In the genomic region with DNA sequence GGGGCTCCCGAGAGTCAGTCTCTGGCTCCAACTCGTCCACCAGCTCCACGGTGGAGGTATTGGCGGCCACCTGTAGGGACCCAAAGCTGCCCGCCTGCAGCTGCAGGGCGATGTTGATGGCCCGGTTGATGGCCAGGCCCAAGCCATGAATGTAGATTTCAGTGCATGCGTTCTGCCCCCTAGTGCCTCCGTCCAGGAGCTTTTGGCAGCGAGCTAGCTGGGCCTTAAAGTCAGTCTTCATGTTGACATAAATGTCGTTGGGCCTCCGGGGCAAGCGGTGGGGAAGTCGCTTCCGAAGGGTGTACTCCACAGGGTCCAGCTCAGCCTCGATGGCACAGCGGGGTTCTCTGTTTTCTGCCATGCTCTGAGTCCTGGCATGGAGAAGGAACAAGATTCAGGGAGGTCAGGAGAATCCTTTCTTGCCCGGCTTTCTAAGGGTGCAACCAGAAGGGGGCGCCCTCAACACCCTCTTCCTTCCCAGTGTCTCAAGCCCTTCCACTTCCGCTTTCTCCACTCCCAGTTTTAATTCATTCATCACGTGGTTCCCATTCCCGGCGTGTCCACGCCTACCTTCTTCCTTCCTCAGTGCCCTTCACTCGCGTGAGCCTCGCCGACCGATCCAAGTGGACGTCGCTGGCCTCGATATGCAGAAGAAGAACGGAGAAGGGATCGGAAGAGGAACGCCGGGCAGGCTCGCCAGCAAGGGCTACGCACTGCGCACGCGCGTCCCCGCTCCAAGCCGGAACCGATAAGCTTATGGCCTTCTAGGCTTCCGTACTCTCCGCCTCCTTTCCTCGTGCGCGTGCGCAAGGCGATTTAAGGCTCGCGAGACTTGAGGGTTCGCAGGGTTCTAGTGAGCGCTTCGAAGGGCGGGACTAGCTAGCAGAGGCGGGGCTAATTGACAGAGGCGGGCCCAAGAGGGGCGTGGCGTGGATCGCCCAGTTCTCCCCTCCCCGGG, we compare ENCODE assay signal across 8 mouse cellular contexts. TPM values are rescaled to one million over a fixed set of nuclear protein-coding genes. Genes with fewer than 3 reads are reported as not detected.
A peak's percentile ranks its signal among the peaks of the same experiment; 100 is the strongest.
DNase-seq lines count a peak whose midpoint lies in the region; ATAC-seq and TF ChIP-seq lines count a peak whose summit lies in the region.

Gene Pop7 (minus strand): TSS at position 810 of the 958 bp plus-strand sequence.

- under 1% methylated on average over 64 of the region's 64 CpGs for WGBS in cerebellum, adult 2 months
- 3% methylated on average over 63 of the region's 64 CpGs for WGBS in forebrain, postnatal 0 days
- 1% methylated on average over 64 of the region's 64 CpGs for WGBS in lung, embryonic 15.5 days

- peaks cover 13% of the 10 kb centered on the region for H3K79me2 ChIP-seq in MEL (ENCODE audit: control insufficient read depth, insufficient read depth, low read length, poor library complexity)

- H3K27ac ChIP-seq in MEL (ENCODE audit: control insufficient read depth, low read depth, low read length) = peak within 1 kb of the TSS; percentile 97
- H3K27ac ChIP-seq in cerebellum, adult 2 months (ENCODE audit: insufficient read depth, low read length) = peak within 1 kb of the TSS; percentile 88
- peak within 1 kb of the TSS; percentile 99 for H3K27ac ChIP-seq in forebrain, postnatal 0 days (ENCODE audit: low read depth, low read length)
- H3K27ac ChIP-seq in lung, embryonic 15.5 days = peak within 1 kb of the TSS; percentile 98

- peak; percentile 99 for DNase-seq in MEL (ENCODE audit: low read depth, low spot score)
- DNase-seq in cerebellum, adult 2 months = peak; percentile 100
- peak; percentile 100 for DNase-seq in forebrain, postnatal 0 days
- peak; percentile 100 for DNase-seq in heart, postnatal 4 days
- peak; percentile 99 to 100 for DNase-seq in layer of hippocampus, adult 8-10 months (ENCODE audit: low spot score in 2 of 2)
- peak; percentile 100 for DNase-seq in ovary, adult 18-20 months (ENCODE audit: low spot score)
- DNase-seq in thymus, postnatal 0 days (ENCODE audit: low spot score) = peak; percentile 100

- peak; percentile 71 to 92 (median 89) for TF ChIP-seq CTCF in MEL (IDR thresholded peaks at IDR 0.05 in 2 of 3, conservative IDR thresholded peaks at IDR 0.05 in 1 of 3; ENCODE audit: control insufficient read depth in 1 of 3, insufficient read depth in 1 of 3, low read depth in 2 of 3, low read length in 3 of 3, poor library complexity in 1 of 3, severe bottlenecking in 1 of 3)
- peak; percentile 74 for TF ChIP-seq CTCF in cerebellum, adult 2 months (IDR thresholded peaks at IDR 0.05; ENCODE audit: borderline replicate concordance, insufficient read depth, low read depth, low read length)
- peak; percentile 87 for TF ChIP-seq CTCF in forebrain, postnatal 0 days (IDR thresholded peaks at IDR 0.05; ENCODE audit: low read depth)

- TF ChIP-seq POLR2A in MEL (IDR thresholded peaks at IDR 0.05; ENCODE audit: control insufficient read depth in 1 of 2, insufficient read depth in 1 of 2, low read depth in 1 of 2, low read length in 2 of 2, poor library complexity in 1 of 2) = peak; percentile 45 to 81
- peak; percentile 81; the same call in 1 of the 2 replicates for TF ChIP-seq POLR2A in cerebellum, adult 2 months (IDR thresholded peaks at IDR 0.05; ENCODE audit: borderline replicate concordance, insufficient read depth, low read length)

- ATAC-seq in forebrain, postnatal 0 days = peak; percentile 97
- peak; percentile 99 for ATAC-seq in lung, embryonic 15.5 days (ENCODE audit: borderline replicate concordance, extremely low read depth, low FRiP score, low TSS enrichment)

- peak within 1 kb of the TSS; percentile 88 for H3K9ac ChIP-seq in MEL (ENCODE audit: control insufficient read depth, low read depth, low read length, poor library complexity, severe bottlenecking)
- peak within 1 kb of the TSS; percentile 84 for H3K9ac ChIP-seq in forebrain, postnatal 0 days
- peak within 1 kb of the TSS; percentile 67 for H3K9ac ChIP-seq in lung, embryonic 15.5 days

- no peaks in the 10 kb centered on the region for H3K9me3 ChIP-seq in MEL (replicated peaks; ENCODE audit: insufficient read depth, low read length)
- H3K9me3 ChIP-seq in forebrain, postnatal 0 days (ENCODE audit: low read length) = no peaks in the 10 kb centered on the region
- H3K9me3 ChIP-seq in lung, embryonic 15.5 days = no peaks in the 10 kb centered on the region

- peak within 1 kb of the TSS; percentile 86 for H3K4me2 ChIP-seq in forebrain, postnatal 0 days (ENCODE audit: low read depth)
- H3K4me2 ChIP-seq in lung, embryonic 15.5 days = peak within 1 kb of the TSS; percentile 83

- peak; percentile 19 for TF ChIP-seq RAD21 in MEL (IDR thresholded peaks at IDR 0.05; ENCODE audit: low read depth, low read length)

- TF ChIP-seq EP300 in MEL (IDR thresholded peaks at IDR 0.05; ENCODE audit: low read depth in 1 of 2, low read length in 2 of 2) = no peak

- H3K4me1 ChIP-seq in MEL (ENCODE audit: control insufficient read depth in 1 of 2, insufficient read depth in 2 of 2, low read length in 2 of 2) = peaks cover 4 to 11% of the 10 kb centered on the region in 2 experiments; a peak in 3 of 4 replicates
- H3K4me1 ChIP-seq in cerebellum, adult 2 months (ENCODE audit: control insufficient read depth, insufficient read depth, low read length) = no peaks in the 10 kb centered on the region; the same call in 1 of the 2 replicates
- no peaks in the 10 kb centered on the region for H3K4me1 ChIP-seq in forebrain, postnatal 0 days (ENCODE audit: insufficient read depth)
- H3K4me1 ChIP-seq in lung, embryonic 15.5 days = peaks cover 13% of the 10 kb centered on the region; the same call in 1 of the 2 replicates

- peaks cover 0 to 19% of the 10 kb centered on the region in 2 experiments; a peak in 3 of 4 replicates for H3K36me3 ChIP-seq in MEL (ENCODE audit: control insufficient read depth in 1 of 2, insufficient read depth in 2 of 2, low read length in 2 of 2)
- no peaks in the 10 kb centered on the region for H3K36me3 ChIP-seq in forebrain, postnatal 0 days (ENCODE audit: insufficient read depth)
- H3K36me3 ChIP-seq in lung, embryonic 15.5 days = no peaks in the 10 kb centered on the region

- H3K4me3 ChIP-seq in MEL (ENCODE audit: control insufficient read depth in 1 of 2, insufficient read depth in 1 of 2, low read depth in 2 of 2, low read length in 2 of 2) = peak within 1 kb of the TSS; percentile 76 to 82
- peak within 1 kb of the TSS; percentile 80 for H3K4me3 ChIP-seq in cerebellum, adult 2 months (replicated peaks; ENCODE audit: insufficient read depth, low read depth, low read length)
- H3K4me3 ChIP-seq in forebrain, postnatal 0 days (ENCODE audit: low read depth, low read length) = peak within 1 kb of the TSS; percentile 71
- peak within 1 kb of the TSS; percentile 71 for H3K4me3 ChIP-seq in lung, embryonic 15.5 days

- peaks cover 0 to 2% of the 10 kb centered on the region in 2 experiments; a peak in 1 of 4 replicates for H3K27me3 ChIP-seq in MEL (ENCODE audit: control insufficient read depth in 1 of 2, insufficient read depth in 2 of 2, low read length in 2 of 2)
- no peaks in the 10 kb centered on the region for H3K27me3 ChIP-seq in cerebellum, adult 2 months (ENCODE audit: control insufficient read depth, insufficient read depth, low read length)
- H3K27me3 ChIP-seq in forebrain, postnatal 0 days (ENCODE audit: insufficient read depth, low read length) = no peaks in the 10 kb centered on the region
- no peaks in the 10 kb centered on the region for H3K27me3 ChIP-seq in lung, embryonic 15.5 days

TF ChIP-seq in MEL, 35 proteins besides CTCF, POLR2A, EP300 and RAD21 (continues in another document):
- TF ChIP-seq MYC (IDR thresholded peaks at IDR 0.05; ENCODE audit: low read depth, low read length) = peak; percentile 96
- TF ChIP-seq BHLHE40 (IDR thresholded peaks at IDR 0.05; ENCODE audit: borderline replicate concordance, low read depth, low read length) = no peak
- TF ChIP-seq GATA1 (IDR thresholded peaks at IDR 0.05; ENCODE audit: low read depth, low read length) = peak; percentile 88
- no peak for TF ChIP-seq JUND (IDR thresholded peaks at IDR 0.05; ENCODE audit: low read depth, low read length)
- peak; percentile 95 for TF ChIP-seq USF1 (IDR thresholded peaks at IDR 0.05; ENCODE audit: low read depth, low read length)
- TF ChIP-seq CHD1 (IDR thresholded peaks at IDR 0.05; ENCODE audit: low read depth, low read length) = no peak; the same call in 1 of the 2 replicates
- TF ChIP-seq MXI1 (IDR thresholded peaks at IDR 0.05; ENCODE audit: low read depth, low read length) = peak; percentile 91
- TF ChIP-seq ZMIZ1 (IDR thresholded peaks at IDR 0.05; ENCODE audit: low read depth, low read length) = no peak
- peak; percentile 49 for TF ChIP-seq TCF12 (IDR thresholded peaks at IDR 0.05; ENCODE audit: low read depth, low read length)
- TF ChIP-seq NRF1 (IDR thresholded peaks at IDR 0.05; ENCODE audit: insufficient read depth, low read depth, low read length, poor library complexity, severe bottlenecking) = peak; percentile 100
- peak; percentile 82 for TF ChIP-seq SIN3A (IDR thresholded peaks at IDR 0.05; ENCODE audit: low read length)
- TF ChIP-seq MAX (IDR thresholded peaks at IDR 0.05; ENCODE audit: low read length) = peak; percentile 89
- TF ChIP-seq TBP (IDR thresholded peaks at IDR 0.05; ENCODE audit: low read depth, low read length) = 0 out of 2 replicates have a peak, but pooled peaks have one; percentile 18
- peak; percentile 84 for TF ChIP-seq KAT2A (conservative IDR thresholded peaks at IDR 0.05; ENCODE audit: low read depth, low read length)
- TF ChIP-seq GABPA (IDR thresholded peaks at IDR 0.05; ENCODE audit: low read depth, low read length) = no peak
- peak; percentile 37; the same call in 1 of the 2 replicates for TF ChIP-seq MAZ (IDR thresholded peaks at IDR 0.05; ENCODE audit: low read depth, low read length)
- TF ChIP-seq POLR2AphosphoS5 (IDR thresholded peaks at IDR 0.05; ENCODE audit: borderline replicate concordance, low read depth, low read length) = no peak
- peak; percentile 82 for TF ChIP-seq POLR2AphosphoS2 (IDR thresholded peaks at IDR 0.05; ENCODE audit: low read length)
- peak; percentile 41 for TF ChIP-seq SMC3 (IDR thresholded peaks at IDR 0.05; ENCODE audit: low read depth, low read length)
- peak; percentile 93 for TF ChIP-seq HCFC1 (IDR thresholded peaks at IDR 0.05; ENCODE audit: low read depth, low read length)

RNA-seq across cellular contexts. Expression of gene Pop7, which starts in this region (rescaled TPM):
- 73.8 and 79.8 TPM in 2 replicates for total RNA-seq in MEL (2012; rRNA removed)
- 10 to 100 TPM in 1 of 2 experiments, not detected in 1; 61.1 TPM for polyA plus RNA-seq in MEL (2012; ENCODE audit: insufficient read depth in 1 of 2, insufficient read length in 2 of 2, low read depth in 1 of 2, low replicate concordance in 2 of 2, missing spikeins in 1 of 2)
- polyA plus RNA-seq in cerebellum, adult 2 months (2012; rRNA removed) = 54.8 and 55.3 TPM in 2 replicates
- 79.1 and 80.6 TPM in 2 replicates for total RNA-seq in forebrain, postnatal 0 days (2014; rRNA removed)
- 99.2 and 110 TPM in 2 replicates for polyA plus RNA-seq in forebrain, postnatal 0 days (2015; fragmentation: Nextera tagmentation; extraction: Ambion mirVana)
- total RNA-seq in heart, postnatal 4 days (2021) = 10 to 100 TPM; 25.1 to 26.0 TPM
- 10 to 100 TPM; 30.4 to 33.1 (median 32.4) TPM for total RNA-seq in layer of hippocampus, adult 8-10 months (2022)
- 54.1 and 58.4 TPM in 2 replicates for polyA plus RNA-seq in lung, embryonic 15.5 days (2015; fragmentation: Nextera tagmentation; extraction: Ambion mirVana)
- polyA plus RNA-seq in thymus, postnatal 0 days (2015; fragmentation: Nextera tagmentation; extraction: Ambion mirVana) = 84.6 and 90.0 TPM in 2 replicates

Comparison
In these comparisons a context has a peak if more than half of its experiments do, and no peak if none do; other contexts are left out.
1. Peak in every context shown above with its lines: DNase-seq, ATAC-seq, H3K4me3 ChIP-seq and H3K27ac ChIP-seq.